Mouse (Mus musculus) kidney, embryonic 15.5 days (tissue): ENCODE measurements around the gene Gm20605. TPM values are rescaled to one million over a fixed set of nuclear protein-coding genes. Genes with fewer than 3 reads are reported as not detected.
A peak's percentile ranks its signal among the peaks of the same experiment; 100 is the strongest.

ENCODE experiments used
- ATAC-seq: fragments of 200-750 bp; cut with Nextera tagmentation; replicated peaks from 2 replicates; pipeline ENCODE4 v1.8.0; 2017; ENCODE audit warnings: moderate TSS enrichment; ENCODE audit not compliant: low FRiP score
- H3K27ac ChIP-seq: fragments of 300-500 bp; sonication (generic); 2 replicates; pipeline ENCODE4 v1.5.1; 2015; ENCODE audit warnings: mild to moderate bottlenecking, inconsistent platforms
- H3K27me3 ChIP-seq: fragments of 300-500 bp; sonication (generic); 2 replicates; pipeline ENCODE4 v1.6.1; 2015; ENCODE audit warnings: inconsistent platforms
- H3K36me3 ChIP-seq: fragments of 300-500 bp; sonication (generic); 2 replicates; pipeline ENCODE4 v1.6.1; 2015; ENCODE audit warnings: inconsistent platforms
- H3K4me1 ChIP-seq: fragments of 300-500 bp; sonication (generic); 2 replicates; pipeline ENCODE4 v1.6.1; 2015; ENCODE audit warnings: inconsistent platforms
- H3K4me2 ChIP-seq: fragments of 300-500 bp; sonication (generic); 2 replicates; pipeline ENCODE4 v1.6.1; 2015; ENCODE audit warnings: moderate library complexity, mild to moderate bottlenecking, inconsistent platforms
- H3K4me3 ChIP-seq: fragments of 300-500 bp; sonication (generic); replicated peaks from 2 replicates; pipeline ENCODE4 v1.5.1; 2015; ENCODE audit warnings: mild to moderate bottlenecking, inconsistent platforms
- H3K9ac ChIP-seq: fragments of 300-500 bp; sonication (generic); 2 replicates; pipeline ENCODE4 v1.6.1; 2015; ENCODE audit warnings: mild to moderate bottlenecking, inconsistent platforms
- H3K9me3 ChIP-seq: fragments of 300-500 bp; sonication (generic); replicated peaks from 2 replicates; pipeline ENCODE4 v1.6.1; 2016; ENCODE audit warnings: inconsistent platforms
- WGBS: fragments of 180-500 bp; shearing (Covaris S2); methylation state at CpG from one replicate; pipeline ENCODE4 v1.1.7; 2015; ENCODE audit warnings: mixed read lengths; 5-methylcytosine and 5-hydroxymethylcytosine counted together
- polyA plus RNA-seq: library from polyadenylated mRNA; unstranded; fragments of >200 nt; fragmentation: Nextera tagmentation; extraction: Ambion mirVana; gene quantifications from 2 replicates; pipeline ENCODE4 v1.2.1, GENCODE M21; 2015

The Gm20605 gene
- polyA plus RNA-seq, 1 experiment from 2014 or later: 13.1 TPM

DNA sequence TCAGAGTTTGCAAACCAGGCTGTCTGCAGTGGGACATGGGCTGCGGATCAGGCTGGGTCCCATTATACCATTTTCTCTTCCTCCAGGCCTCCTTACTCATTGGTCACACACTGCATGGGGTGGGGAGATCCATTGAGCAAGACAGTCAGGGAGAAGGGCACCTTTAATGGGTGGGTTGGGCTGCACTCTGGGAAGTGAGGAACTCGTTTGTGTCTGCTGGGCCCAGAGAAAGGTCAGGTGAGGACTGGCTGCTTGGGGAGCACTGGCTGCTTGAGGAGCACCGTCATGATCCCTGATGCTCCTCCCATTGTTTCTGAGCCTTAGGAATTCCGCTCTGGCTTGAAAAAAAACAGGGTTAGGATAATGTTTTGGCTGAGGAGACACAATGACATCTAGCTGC, 13.9 kb downstream of the Gm20605 start:
- Histone ChIP-seq H3K27ac (no peak overlapping the region), H3K4me1 (peaks cover 39% of the 10 kb centered on the region), H3K9ac (no peak overlapping the region), H3K36me3 (peaks cover 53% of the 10 kb centered on the region), H3K4me2 (no peak overlapping the region), H3K27me3 (peaks cover 26% of the 10 kb centered on the region), H3K4me3 (no peak overlapping the region), H3K9me3 (no peaks in the 10 kb centered on the region)
- no peak for ATAC-seq
- WGBS: 49% methylated on average over 4 of the region's 4 CpGs

DNA sequence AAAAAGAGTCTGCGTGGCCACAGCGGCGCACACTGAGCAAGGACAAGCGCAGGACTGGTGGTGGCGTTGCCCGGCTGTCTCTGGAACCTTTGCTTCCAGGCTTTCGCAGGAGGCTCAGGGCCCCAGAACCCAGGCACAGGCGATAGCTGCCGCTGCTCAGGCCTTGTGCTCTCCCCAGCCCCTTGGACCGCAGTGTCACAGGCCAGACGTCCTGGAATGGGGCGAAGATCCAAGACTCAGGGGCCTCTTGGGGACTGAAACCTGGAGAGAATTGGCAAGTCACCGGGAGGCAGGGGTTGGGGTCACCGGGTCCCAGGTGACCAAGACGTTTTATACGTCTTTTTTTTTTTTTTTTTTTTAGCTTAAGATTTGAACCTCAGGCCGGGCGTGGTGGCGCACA, 15.5 kb downstream of the Gm20605 start:
- peaks cover 37% of the 10 kb centered on the region for H3K36me3 ChIP-seq
- peaks cover 55% of the 10 kb centered on the region for H3K4me1 ChIP-seq
- no peak overlapping the region for H3K9ac ChIP-seq
- no peak for ATAC-seq
- 42% methylated on average over 19 of the region's 19 CpGs for WGBS
- no peaks in the 10 kb centered on the region for H3K9me3 ChIP-seq
- no peak overlapping the region for H3K4me2 ChIP-seq
- H3K27ac ChIP-seq: no peak overlapping the region
- no peak overlapping the region for H3K4me3 ChIP-seq
- H3K27me3 ChIP-seq: peaks cover 26% of the 10 kb centered on the region

GRCm38 (mm10) chr5:137645091-137645651, 16.2 kb downstream of the Gm20605 start:
- H3K4me2 ChIP-seq: peak overlapping the region; percentile 63
- H3K4me1 ChIP-seq: peaks cover 62% of the 10 kb centered on the region
- peaks cover 30% of the 10 kb centered on the region for H3K36me3 ChIP-seq
- H3K27me3 ChIP-seq: peaks cover 26% of the 10 kb centered on the region
- 0 out of 2 replicates have a peak overlapping the region, but pooled peaks have one; percentile 37 for H3K27ac ChIP-seq
- 2% methylated on average over 44 of the region's 44 CpGs for WGBS
- H3K4me3 ChIP-seq: peak overlapping the region; percentile 38
- ATAC-seq: no peak
- H3K9me3 ChIP-seq: no peaks in the 10 kb centered on the region
- H3K9ac ChIP-seq: no peak overlapping the region

- Histone ChIP-seq H3K4me3 (peak within 1 kb of the TSS; percentile 38), H3K9ac (no peak within 1 kb of the TSS), H3K4me2 (peak within 1 kb of the TSS; percentile 63), H3K4me1 (peaks cover 65% of the 10 kb centered on the region), H3K36me3 (peaks cover 25% of the 10 kb centered on the region), H3K27me3 (peaks cover 26% of the 10 kb centered on the region), H3K27ac (0 out of 2 replicates have a peak within 1 kb of the TSS, but pooled peaks have one; percentile 37), H3K9me3 (no peaks in the 10 kb centered on the region)
- 11% methylated on average over 11 of the region's 11 CpGs for WGBS
- no peak for ATAC-seq
These were observed 16.7 kb downstream of the Gm20605 start, which contains the start of gene Irs3 for GRCm38 (mm10) chr5:137645652-137646091. TSS of gene Irs3 (minus strand) at chr5:137645714.

DNA sequence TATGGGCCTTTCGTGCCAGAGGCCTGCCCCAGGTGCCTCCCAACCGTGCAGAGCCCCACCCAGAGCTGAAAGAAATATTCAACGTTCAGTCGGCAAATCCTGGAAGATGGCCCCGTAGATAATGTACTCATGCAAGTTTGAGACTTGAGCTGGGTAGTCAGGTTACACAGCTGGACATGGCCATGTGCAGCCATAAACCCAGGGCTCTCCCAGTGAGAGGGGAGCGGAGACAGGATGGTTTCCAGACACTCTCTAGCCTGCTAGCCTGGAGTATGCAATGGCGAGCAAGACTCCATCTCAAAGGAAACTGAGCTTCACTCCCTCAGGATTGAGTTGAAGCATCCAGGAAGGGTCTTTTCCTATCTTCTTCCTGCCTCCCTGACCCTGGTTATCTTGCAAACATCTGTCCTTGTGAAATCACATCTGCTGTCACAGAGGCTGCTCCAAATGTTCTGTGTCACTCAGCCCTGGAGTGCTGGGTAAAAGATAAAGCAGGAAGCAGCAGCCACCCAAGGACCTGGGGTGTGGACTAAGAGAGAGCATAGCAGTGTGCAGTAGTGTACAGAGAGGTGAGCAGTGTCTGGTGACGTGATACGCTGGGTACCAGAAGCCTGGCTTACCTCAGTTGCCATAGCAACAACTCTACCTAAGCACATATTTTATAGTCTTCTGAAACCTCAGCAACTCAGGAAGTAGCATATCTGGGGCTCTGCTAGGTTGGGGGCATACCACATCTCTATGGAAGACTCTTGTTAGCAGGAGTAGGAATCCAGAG, 19.0 kb downstream of the Gm20605 start:
- peaks cover 26% of the 10 kb centered on the region for H3K27me3 ChIP-seq
- no peak for ATAC-seq
- no peaks in the 10 kb centered on the region for H3K9me3 ChIP-seq
- H3K4me1 ChIP-seq: peaks cover 67% of the 10 kb centered on the region
- H3K27ac ChIP-seq: peak overlapping the region; percentile 77
- no peak overlapping the region for H3K4me3 ChIP-seq
- peaks cover 14% of the 10 kb centered on the region for H3K36me3 ChIP-seq
- no peak overlapping the region for H3K9ac ChIP-seq
- no peak overlapping the region for H3K4me2 ChIP-seq
- 29% methylated on average over 9 of the region's 9 CpGs for WGBS

DNA sequence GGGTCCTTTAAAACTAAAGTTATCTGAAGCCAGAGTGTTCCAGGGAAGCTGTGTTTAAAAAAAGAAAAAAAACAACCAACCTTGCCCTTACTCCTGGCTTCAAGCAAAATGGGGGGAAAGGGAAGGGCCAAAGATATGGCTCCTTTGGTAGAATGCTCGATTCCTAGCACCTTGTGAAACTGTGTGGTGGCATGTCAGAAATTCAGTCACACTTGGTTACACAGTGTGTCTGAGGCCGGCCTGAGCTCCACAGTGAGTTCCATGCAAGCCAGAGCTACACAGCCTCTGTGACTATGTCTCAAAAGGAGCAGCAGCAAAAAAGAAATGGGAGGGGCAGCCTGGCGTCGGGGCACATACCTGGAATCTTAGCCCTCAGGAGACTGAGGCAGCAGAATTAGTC, 20.3 kb downstream of the Gm20605 start:
- peaks cover 61% of the 10 kb centered on the region for H3K4me1 ChIP-seq
- no peak overlapping the region for H3K4me2 ChIP-seq
- H3K36me3 ChIP-seq: peaks cover 23% of the 10 kb centered on the region
- peak overlapping the region; percentile 77 for H3K27ac ChIP-seq
- ATAC-seq: 0 out of 2 replicates have a peak, but pooled peaks have one; percentile 42
- H3K4me3 ChIP-seq: no peak overlapping the region
- H3K27me3 ChIP-seq: peaks cover 17% of the 10 kb centered on the region
- H3K9ac ChIP-seq: no peak overlapping the region
- WGBS: 22% methylated on average over 4 of the region's 4 CpGs
- H3K9me3 ChIP-seq: no peaks in the 10 kb centered on the region

DNA sequence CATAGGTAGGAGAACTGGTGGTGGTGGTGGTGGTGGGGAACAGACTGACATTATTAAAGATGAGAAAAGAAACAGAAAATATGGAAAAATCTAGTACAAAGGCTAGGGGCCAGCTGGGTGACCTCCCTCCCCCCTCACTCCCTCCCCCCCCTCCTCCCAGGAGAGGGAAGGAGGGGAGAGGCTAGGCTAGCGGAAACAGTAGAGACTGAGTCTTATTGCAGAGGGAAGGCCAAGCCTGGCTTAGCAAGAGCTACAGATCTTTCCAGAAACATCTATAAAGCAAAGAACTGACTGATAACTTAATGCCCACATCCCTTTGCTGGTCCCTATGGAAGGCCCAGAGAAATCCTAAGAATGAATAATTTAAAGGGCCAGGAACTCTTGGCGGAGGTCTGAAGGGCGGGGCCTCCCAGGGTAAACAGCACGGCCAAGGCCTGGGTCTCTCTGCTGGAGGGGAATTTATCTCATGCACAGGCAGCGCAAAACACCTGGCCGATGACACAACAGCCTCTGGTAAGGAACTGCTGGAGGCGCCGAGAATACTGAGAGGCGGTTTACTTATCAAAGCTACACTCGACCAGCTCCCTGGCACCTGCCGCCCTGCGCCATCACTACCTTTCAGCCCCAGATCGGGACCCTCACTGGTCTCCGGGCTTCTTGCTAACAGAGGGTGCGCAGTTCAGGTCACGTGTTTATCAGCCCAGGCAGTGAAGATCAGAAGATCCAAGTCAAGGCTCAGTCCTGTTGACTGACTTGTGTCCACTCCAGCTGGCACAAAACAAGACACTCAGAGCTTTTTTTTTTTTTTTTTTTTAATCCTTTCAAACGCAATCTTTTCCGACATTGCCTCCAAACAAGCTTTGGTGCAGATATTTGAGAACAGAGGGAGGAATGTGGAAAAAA, 20.9 kb downstream of the Gm20605 start:
- ATAC-seq: no peak
- 0 out of 2 replicates have a peak overlapping the region, but pooled peaks have one; percentile 15 for H3K9ac ChIP-seq

DNA sequence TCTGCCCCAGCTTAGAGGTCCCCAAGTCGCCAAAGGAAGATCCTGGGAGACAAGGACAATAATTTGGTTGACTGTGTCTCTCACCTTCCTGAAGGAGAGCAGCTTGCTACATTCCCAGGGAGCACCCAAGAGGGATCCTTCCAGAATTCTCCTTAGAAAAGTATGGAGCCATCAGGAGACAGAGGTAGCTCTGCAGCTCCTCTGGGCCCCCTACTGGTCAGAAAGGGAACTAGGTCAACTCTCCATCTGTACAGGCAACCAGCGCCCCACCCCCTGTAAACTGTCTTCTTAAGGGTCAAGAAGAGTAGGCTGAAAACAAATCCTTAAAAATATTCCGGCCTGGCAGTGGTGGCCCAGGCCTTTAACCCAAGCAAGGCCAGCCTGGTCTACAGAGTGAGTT, 23.5 kb downstream of the Gm20605 start:
- Histone ChIP-seq H3K27me3 (no peaks in the 10 kb centered on the region), H3K4me2 (no peak overlapping the region), H3K27ac (no peak overlapping the region), H3K4me1 (peaks cover 42% of the 10 kb centered on the region), H3K4me3 (no peak overlapping the region), H3K9me3 (no peaks in the 10 kb centered on the region), H3K36me3 (peaks cover 32% of the 10 kb centered on the region), H3K9ac (no peak overlapping the region)
- no peak for ATAC-seq
- 19% methylated on average over 3 of the region's 3 CpGs for WGBS

More for the DNA sequence above, 20.9 kb downstream of the Gm20605 start:
- Histone ChIP-seq H3K9me3 (no peaks in the 10 kb centered on the region), H3K27me3 (peaks cover 12% of the 10 kb centered on the region), H3K27ac (peak overlapping the region; percentile 77), H3K4me2 (peak overlapping the region; percentile 37), H3K4me3 (0 out of 2 replicates have a peak overlapping the region, but pooled peaks have one; percentile 4), H3K4me1 (peaks cover 55% of the 10 kb centered on the region), H3K36me3 (peaks cover 25% of the 10 kb centered on the region)
- 14% methylated on average over 18 of the region's 18 CpGs for WGBS

GRCm38 (mm10) chr5:137653366-137653765, 24.4 kb downstream of the Gm20605 start:
- Histone ChIP-seq H3K9me3 (no peaks in the 10 kb centered on the region), H3K4me1 (peaks cover 33% of the 10 kb centered on the region), H3K36me3 (peaks cover 37% of the 10 kb centered on the region), H3K4me2 (no peak overlapping the region), H3K27me3 (no peaks in the 10 kb centered on the region), H3K27ac (no peak overlapping the region), H3K9ac (no peak overlapping the region), H3K4me3 (no peak overlapping the region)
- 93% methylated on average over 10 of the region's 10 CpGs for WGBS
- ATAC-seq: no peak

- WGBS: 73% methylated on average over 7 of the region's 7 CpGs
- Histone ChIP-seq H3K9me3 (no peaks in the 10 kb centered on the region), H3K36me3 (peaks cover 50% of the 10 kb centered on the region), H3K27ac (no peak overlapping the region), H3K4me2 (no peak overlapping the region), H3K4me1 (peaks cover 20% of the 10 kb centered on the region), H3K4me3 (no peak overlapping the region), H3K27me3 (no peaks in the 10 kb centered on the region), H3K9ac (no peak overlapping the region)
- ATAC-seq: no peak
These were observed 25.8 kb downstream of the Gm20605 start for GRCm38 (mm10) chr5:137654746-137655145.

DNA sequence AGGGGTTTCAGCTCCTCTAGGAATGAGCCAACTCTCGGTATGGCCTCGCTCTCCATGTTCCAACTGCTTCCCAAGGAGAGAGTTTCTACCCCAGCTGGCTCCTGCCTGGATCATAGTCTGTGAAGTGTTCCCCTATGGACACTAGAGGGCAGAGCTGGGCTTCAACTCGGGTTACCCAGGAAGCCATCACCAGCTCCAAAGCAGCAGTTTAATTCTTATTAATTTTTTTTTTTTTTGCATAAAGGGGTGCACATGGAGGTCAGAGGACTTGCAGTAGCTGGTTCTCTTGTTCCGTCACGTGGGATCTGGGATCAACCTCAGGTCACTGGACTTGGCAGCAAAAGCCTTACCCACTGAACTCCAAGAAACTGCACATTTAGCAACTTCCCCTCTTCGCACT, 28.0 kb downstream of the Gm20605 start:
- Histone ChIP-seq H3K4me3 (no peak overlapping the region), H3K9ac (no peak overlapping the region), H3K36me3 (peaks cover 62% of the 10 kb centered on the region), H3K27me3 (no peaks in the 10 kb centered on the region), H3K4me1 (peaks cover 5% of the 10 kb centered on the region; the same call in 1 of the 2 replicates), H3K9me3 (no peaks in the 10 kb centered on the region), H3K27ac (peak overlapping the region; percentile 49), H3K4me2 (no peak overlapping the region)
- 33% methylated on average over 6 of the region's 6 CpGs for WGBS
- peak; percentile 41; the same call in 1 of the 2 replicates for ATAC-seq
